Mouse (Mus musculus): ENCODE data around the gene Cir1.
A peak's percentile ranks its signal among the peaks of the same experiment; 100 is the strongest.

Gene Cir1

DNA sequence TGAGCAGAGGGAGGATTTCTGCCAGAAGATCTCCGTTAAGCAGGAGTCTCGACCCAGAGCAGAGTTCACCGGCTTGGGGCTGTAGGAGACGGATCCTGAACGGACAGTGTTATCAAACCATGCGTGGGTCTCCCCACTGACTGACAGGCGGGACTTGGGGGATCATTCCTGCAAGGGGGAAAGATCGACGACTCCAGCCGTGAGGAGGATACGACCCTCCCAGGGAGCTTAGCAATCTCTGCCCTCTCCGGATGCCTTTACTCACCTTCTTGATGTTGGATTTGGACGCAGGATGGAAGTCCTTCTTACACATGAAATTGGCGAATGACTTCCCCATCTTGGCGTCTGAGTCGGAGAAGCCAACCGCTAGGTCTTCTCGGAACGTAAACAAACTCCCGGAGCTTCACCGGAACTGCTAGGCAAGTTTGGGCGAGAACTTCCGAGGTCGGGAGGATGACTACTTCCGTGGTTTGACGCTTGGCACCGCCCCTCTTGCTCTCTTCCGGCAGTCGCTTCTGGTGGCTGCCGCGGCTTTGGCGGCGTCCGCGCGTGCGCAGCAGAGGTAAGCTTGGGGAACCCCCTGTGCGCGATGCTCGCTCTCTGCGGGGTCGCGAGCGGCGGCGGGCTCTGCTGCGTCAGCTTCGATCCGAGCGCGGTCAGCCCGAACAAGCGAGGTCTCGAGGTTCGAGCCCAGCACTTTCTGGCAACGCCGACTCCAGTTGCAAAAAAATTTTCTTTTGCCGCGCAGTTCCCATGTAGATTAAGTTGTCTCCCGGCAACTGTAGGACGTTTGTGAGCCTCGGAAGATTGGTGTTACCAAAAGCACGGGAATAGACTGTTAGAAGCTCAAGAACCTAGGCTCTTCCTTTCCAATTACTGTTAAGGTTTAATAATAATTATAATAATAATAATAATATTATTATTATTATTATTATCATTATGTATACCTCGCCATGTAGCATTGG is at the start of gene Cir1, which contains the start of gene Scrn3:
Gene Cir1 (minus strand): TSS at position 550 of the 965 bp plus-strand sequence.
Gene Scrn3 (plus strand): TSS at position 450 of the 965 bp plus-strand sequence.
- peak; percentile 99 for DNase-seq

DNA sequence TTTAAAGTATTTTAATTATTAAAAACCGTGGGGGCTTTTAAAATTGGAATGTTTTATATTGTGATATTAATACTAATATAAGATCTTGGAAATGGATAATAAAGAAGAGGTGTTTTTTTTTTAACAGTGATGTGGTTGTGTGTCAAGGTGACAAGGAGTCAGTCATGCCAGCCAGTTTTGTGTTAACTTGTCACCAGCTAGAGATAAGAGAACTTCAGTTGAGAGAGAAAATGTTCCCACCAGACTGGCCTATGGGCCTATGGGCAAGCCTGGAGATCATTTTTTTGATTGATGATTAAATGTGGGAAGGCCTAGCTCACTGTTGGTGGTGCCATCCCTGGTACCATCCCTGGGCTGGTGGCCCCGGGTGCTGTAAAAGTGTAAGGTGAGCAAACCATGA is 48.0 kb upstream of the Cir1 start:
- no peak for DNase-seq

DNA sequence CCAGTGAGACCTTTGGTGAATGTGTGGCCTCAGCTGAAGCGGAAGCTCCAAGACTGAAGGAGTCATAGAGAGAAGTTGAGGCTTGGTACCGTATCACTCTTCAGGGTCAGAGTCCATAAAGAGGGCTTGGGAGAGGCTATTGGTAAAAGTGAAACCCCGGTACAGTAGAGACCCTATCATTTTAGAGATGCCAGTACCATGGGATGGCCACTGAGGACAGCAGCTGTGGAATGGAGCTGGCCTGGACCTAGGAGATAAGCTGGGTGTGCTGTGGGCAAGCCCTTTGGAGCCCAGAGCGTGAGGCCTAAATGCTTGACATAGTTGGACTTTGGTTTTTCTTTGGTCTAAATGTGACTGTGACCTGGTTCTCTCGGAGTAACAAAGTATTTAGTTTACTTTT is 47.4 kb upstream of the Cir1 start:
- DNase-seq, result no peak

DNA sequence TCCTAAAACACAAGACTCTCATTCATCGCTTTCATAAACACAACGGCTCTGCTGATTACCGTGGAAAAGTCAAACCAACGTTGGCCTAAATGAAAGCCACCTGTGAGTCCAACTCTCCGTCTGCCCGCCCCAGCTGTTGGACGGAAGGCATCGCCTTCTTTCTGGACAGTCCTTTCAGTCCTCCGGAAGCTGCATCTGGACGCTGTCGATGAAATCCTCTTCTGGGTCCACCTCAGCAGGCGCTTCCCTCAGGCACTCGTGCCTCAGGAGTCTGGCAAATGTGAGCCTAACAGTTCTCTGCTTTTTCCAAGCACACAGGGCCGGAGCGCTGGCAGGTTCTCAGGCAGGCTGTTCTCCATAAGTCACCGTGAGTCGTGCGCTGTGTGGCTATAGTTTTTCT is 44.5 kb upstream of the Cir1 start:
- DNase-seq, result no peak

DNA sequence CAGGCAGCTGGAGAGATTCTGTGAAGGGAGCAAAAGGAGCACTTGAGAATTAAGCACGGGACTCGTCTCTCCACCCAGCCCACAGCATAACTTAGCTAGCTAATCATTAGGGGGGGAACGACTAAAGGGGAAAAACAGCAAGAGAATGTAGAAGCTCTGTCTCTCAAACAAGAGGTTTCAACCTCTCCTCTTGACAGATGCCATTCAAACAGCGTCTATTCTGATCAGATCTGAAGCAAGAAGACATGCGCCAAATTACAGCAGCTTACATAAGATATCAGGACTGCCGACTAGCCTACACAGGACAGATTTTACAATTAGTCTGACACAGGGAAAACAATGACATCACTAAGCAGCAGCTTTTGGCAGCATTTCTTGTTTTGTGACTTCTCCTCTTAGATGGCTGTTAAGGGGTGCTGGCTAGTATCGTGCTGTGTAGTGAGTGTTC is 39.5 kb upstream of the Cir1 start:
- peak; percentile 45 for DNase-seq

DNA sequence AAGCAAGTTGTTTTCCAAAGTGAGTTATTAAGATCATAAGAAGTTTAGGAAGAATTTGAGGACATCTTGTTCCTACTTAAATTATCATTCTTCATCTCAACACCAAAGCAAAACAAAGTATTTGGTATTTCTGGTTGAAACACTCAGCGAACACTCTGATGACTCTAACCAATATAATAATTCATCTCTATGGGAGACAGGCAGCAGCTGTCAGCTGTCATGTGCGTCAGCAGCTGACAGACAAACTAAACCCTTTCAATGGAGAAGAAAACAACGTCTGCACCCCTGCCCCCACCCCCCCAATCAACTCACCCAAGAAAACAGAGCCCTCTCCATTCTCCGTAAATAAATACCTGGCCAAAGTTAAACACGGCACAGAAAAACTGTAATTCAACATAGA is 39.0 kb upstream of the Cir1 start:
- no peak for DNase-seq

DNA sequence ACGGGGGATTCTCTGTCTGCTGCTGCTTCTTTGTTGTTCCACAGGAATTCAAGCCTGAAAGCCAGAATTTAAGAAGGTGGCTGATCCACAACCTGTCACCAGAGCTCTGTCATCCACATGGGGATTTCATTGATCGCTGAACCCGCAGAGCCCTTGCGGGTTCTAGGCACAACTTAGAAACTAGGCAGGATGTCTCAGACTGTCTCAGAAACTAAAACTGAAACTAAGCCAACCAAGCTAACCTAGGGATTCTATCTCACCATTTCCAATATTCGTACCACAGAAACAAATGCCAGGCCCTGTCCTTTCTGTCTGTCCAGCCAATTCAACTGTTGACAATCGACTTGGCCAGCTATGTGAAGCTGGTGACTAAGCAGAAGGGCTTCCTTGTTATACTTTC is 35.7 kb upstream of the Cir1 start:
- peak; percentile 4 for DNase-seq

DNA sequence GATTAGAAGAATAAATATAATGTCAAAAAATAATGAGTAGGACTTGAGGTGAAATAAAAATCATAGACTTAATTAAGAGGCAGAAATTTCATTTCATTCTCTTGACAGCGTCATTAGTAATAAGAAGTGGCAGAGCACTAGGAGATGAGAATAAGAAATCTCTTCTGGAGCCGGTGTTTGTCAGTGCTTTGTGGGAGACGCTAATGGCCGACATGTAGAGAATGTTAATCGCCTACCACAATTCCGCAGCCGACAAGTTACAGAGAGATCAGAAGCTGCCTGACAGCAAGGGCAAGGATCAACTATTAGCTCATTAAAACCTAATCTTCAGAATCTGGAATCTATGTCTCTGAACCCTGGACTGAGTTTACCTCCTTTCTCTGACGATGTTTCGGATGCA is 35.3 kb upstream of the Cir1 start:
- DNase-seq, result peak; percentile 27

DNA sequence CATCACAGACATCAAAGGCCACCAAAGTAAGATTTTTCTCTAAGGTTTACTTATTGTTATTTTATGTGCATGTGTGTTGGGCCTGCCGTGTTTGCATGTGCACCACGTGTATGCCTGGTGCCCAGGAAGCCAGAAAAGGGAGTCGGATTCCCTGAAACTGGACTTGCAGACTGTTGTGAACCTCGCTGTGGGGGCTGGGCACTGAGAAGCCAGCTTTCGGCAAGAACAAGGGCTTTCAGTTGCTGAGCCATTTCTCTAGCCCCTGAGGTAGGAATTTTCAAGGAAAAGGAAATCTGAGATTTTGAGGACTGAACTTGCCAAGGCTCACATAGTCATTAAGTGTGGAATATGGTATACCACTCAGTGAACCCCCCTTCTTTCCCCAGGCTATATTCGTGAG is 34.6 kb upstream of the Cir1 start:
- peak; percentile 10 for DNase-seq

DNA sequence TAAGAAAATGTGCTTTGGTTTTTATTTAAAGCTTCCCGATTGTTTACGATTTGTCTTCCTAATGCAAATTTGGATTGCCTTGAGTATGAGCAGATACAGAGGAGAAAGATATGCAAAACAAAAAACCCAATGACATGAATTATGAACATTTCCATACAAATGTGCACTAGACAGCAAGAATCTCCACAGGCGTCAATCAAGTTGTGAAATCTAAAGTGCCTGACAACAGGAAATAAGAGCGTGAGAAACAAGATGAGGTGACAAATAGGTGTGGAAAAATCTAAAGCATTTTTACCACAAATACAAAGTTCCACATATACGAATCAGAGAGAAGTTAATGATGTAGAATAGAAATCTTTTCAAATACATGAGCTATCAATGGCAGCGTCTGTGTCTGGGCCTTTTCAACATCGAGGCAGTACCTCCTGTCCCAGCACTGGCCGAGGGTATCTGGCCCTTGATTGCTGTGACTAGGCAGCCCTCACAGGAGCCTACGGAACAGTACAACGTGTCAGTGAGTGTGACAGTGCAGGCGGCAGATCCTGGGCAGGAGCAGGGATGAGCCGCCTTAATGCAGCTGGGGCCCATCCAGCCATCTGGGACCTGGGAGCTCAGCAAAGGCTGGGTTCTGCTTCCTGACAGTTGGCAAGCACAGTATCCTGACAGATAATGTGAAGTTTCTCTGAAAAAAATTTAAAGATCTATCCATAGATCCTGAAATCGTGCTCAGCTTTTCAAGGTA is 34.0 kb upstream of the Cir1 start:
- DNase-seq, result peak; percentile 32

DNA sequence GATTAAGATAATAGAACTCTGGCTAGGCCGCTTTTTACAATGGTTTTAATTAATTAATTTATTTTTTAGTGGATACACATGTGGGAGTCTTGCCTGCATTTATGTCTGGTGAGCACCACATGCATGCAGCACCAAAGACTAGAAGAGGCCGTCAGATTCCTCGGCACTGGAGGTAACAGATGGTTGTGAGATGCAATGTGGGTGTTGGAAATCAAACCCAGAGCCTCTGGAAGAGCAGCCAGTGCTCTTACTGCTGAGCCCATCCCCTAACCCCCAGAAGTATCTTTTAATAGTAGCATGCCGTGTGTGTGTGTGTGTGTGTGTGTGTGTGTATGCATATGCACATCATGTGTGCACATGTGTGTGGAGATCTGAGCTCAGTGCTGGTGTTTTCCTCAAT is 32.7 kb upstream of the Cir1 start:
- DNase-seq, result no peak

DNA sequence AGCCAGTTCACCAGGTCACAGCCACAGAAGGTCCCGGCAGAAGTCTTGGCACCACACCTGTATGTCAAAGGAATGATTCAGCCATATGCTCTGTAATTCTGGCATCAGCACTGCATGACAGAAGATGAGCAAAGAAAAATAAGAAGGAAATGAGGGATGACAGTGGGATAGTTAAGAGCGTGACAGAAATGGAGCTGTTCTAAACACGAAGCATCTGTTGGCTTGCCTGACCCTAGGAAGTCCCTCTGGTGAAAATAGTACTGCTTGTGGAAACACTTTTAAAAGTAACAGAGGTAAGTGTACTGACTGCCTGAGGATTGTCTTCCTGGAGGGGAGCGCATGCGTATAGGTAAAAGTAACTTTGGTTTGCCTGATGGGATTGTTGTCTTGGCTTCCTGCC is 31.2 kb upstream of the Cir1 start:
- no peak for DNase-seq

DNA sequence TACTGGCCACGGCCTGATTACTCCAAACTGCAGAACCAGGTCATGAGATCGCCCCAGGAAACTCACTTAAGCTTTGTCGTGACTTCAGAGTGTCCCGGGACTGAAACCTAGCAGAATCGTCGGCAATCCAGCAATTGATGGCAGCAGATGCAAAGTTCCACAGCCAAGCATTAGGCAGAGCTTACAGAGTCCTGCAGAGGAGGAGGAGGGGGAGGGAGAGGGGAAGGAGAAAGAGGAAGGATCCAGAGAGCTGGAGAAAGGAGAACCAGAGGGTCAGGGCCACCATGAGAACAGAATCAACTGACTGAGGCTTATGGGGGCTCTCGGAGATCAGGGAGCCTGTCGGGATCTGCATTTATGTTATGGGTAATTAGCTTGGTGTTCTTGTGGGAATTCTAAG is 25.9 kb upstream of the Cir1 start:
- no peak for DNase-seq

DNA sequence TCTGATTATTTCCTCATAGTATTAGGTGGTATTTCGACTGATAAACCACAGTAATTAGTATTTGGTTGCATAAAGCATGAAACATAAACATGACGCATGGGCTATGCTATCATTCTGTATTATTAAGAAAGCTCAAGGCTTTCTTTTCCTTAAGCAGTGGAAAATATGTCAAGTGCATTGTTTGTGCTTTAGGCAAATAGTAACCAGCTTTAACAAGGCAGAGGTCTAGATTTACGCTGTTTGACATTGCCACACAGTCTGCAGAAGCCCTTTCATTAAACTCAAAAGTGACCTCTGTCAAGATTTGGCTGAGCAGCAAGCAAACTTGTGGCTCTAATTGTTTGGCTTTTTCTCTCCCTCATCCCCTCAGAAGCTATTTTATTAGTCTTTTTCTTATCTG is 23.4 kb upstream of the Cir1 start:
- DNase-seq, result no peak

DNA sequence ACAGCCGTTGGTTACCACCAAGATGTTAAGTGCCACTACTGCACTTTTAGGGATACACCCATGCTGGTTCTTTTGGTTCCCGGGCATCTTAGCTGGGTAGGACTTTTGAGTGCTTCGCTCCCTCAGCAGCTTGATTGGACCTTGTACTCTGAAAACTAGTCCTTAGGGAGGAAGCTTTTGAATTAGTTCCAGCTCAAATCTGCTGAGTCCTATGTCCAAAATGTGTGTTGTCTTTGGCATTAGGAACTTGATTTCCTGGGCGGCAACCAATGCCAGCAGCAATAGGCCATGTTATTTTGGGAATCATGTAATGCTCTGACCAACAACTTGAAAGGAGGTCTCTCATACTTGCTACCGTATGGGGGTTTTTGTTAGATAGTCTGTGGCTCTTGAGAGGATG is 13.4 kb upstream of the Cir1 start:
- DNase-seq, result no peak

DNA sequence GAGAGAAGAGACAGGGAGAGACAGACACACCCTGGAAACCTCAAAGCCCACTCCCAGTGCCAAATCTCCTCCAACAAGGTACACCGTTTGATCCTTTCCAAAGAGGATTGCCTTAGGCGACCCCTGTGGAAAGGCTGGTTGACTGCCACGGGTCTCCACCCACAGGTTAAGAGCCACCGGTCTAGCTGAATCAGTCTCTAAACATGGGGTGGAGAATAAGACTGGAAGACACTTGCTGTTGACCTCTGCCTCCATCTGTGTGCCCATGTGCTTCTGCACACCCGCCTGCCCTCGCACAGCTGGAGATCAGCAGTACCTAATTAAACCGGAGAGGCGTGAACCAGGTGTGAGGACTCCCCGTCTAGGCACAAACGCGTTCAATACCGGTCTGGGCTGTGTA is 10.5 kb upstream of the Cir1 start:
- DNase-seq, result no peak

DNA sequence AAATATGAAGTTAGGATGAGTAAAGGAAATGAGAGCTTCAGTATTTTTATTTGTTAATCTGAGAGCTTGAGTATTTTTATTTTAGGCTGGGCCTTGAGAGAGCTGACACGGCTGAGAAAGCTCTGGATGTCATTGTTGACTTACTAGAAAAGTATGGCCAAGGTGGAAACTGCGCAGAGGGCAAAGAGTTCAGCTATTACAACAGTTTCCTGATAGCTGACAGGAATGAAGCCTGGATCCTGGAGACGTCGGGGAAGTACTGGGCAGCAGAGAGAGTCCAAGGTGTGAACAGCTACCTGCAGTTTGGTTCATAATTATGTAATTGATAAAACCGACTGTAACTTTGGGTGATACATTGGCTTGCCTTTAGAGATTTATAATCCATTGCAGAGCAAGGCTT is 6.7 kb upstream of the Cir1 start:
- no peak for DNase-seq

DNA sequence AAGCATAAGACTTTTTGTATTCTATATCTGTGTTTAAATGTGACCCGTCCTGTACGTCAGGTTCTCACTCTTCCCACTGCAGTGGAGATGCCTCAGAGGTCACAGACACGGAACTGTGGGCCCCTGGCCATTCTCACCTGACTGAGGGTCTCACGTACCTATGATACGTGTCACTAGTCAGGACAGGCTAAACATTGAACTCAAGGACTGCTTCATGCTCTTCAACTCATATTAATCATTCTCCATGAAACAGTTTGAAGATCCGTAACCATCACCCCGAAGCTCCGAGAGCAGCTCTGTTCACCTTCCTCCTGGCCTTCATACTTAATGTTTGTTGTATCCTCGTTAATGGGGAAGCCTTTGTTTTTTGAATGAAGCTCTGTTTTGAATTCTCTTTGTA is 4.9 kb upstream of the Cir1 start:
- no peak for DNase-seq

DNA sequence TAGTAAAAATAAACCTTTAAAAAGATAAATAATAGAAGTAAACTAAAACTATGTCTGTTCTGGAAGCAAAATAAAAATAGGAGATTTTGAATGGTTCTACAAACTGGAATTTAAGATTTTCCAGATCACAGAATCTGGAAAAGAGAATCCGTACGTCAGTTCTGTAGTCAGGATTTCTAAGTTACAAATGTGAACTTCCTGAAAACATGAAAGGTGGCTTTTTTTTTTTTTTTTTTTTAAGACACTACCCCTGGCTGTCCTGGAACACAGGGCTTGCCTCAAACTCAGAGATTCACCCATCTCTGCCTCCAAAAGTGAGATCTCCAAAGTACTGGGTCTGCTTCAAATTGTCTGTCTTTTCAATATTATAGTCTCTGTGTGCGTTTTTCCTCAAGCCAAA is 1.8 kb upstream of the Cir1 start:
- DNase-seq, result no peak

DNA sequence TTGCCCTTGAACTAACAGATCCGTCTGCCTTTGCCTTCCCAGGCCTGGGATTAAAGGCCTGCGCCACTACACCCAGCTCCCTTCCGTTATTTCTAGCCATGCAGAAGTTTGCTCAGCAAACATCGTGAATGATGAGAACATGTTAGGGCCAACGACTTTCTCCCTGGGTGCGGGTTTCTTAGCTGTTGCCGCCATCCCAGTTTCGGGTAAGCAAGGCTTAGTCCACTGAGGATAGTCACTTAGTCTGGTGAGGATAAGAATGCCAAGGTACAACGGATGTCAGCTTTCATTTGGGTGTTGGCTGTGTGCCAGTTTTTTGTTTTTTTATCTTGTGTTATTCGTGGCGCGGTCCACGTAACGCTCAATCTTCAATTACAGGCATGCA is 608 bp upstream of the Cir1 start:
- DNase-seq, result peak; percentile 37

DNA sequence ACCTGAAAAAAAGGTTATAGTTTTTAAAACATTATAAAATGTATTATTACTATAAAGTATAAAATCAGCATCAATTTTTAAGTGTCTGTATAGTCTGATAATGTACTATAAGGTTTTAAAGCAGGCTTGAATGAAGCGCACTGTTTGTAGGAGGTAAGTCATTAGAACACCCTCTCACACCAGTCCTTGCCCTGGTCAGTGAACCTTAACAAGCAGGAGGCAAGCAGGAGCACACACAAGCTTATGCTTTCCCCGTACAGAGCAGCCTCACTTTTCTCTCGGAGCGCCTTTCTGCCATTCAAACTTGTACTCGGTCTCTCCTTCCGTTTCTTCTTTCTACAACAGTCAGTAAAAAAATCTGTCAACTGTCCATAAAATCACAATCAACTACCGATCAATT is 6.5 kb downstream of the Cir1 start:
- no peak for DNase-seq

DNA sequence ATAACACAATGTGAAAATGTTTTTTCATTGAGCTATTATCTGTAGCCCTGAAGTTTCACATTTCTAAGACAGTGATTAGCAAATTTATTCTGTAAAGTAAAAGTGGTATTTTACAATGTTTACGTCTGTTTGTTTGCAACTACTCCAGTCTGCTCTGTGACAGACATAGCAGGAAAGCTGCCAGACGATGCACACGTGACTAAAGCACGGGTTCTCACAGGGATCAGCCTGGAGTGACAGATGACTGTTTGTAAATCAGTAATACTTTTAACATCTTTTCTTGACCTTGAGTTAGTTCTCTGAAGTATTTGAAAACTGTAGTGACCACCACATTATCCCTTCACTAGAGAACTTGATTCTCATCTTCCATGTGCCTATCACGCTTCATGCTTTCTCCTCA is 8.0 kb downstream of the Cir1 start:
- DNase-seq, result no peak

DNA sequence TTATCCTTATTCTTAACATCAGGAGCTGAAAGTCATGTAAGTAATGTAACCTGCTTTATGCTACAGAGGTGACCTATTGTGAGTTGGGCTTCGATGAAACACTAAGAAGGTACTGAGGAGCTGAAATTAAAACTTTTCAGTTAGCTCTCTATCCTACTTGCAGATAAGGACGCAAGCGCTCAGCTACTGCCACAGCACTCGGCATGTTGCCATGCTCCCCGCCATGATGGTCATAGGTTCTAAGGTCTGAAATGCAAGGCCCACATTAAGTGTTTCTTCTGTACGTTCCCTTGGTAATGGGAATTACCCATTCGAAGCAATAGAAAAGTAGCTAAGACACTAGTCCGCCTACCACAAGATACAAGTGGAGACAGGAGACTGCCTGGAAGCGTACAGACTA is 9.8 kb downstream of the Cir1 start:
- DNase-seq, result no peak

DNA sequence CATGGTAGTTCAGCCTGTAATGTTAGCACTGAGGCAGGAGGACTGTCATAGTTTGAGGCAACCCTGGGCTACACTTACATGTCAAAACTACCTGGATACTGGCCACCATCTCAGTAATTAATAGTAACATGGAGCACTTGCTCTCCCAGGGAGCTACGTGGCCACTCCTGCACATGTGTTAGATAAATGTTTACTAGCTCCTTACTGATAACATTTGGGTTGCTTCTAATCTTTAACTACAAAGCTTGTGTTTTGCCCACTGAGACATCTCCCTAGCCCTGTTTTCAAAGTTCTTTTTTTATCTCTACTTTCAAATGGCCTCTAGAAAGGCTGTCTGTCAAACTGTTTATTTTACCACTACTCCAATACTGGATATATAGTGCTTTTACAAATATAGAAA is 10.5 kb downstream of the Cir1 start:
- DNase-seq, result no peak
